Mouse (Mus musculus) ES-E14 (cell line): ENCODE measurements around the gene Sash1.

ENCODE experiments used
- MAFK ChIP-seq: IDR thresholded peaks from 2 replicates; pipeline ENCODE4 v1.6.1; 2014; ENCODE audit warnings: mild to moderate bottlenecking, low read depth, low read length, inconsistent platforms; ENCODE audit not compliant: insufficient read depth
- ZNF384 ChIP-seq: IDR thresholded peaks from 2 replicates; pipeline ENCODE4 v1.6.1; 2012; ENCODE audit warnings: low read depth, low read length, inconsistent platforms

DNA sequence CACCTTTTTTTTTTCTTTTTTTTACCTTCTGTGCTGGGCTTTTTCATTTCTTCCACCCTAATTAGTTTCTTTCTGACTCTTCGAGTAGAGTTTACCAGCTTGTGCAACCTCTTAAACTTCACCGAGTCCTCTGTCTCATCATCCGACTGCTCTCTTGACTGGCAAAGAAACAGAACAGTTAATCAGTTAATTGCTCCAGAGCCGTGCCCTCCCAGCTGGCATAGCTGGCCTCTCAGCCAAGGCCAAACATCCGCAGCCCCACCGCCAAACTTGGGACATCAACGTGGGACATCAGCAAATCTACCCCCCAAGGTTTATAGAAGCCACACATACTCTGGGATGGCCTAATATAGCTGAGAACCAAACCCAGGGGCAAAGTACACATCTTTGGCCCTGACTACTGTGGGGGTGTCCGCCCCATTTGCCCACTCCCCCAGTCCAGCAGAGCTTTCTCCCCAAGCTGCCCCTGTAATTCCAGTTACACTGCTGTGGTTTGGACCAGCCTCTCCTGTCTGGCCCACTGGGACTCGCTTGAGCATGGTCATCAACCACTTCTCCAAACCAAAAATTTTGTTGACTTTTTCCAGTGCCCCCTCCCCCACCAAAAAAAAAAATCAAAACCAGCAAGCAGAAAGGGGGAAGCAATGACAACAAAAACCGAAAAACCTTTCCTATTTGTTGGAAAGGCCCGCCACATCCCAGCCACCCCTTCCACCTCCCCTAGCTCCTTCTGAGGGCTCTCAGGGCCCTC is 129.1 kb downstream of the Sash1 start:
- TF ChIP-seq MAFK (no peak), ZNF384 (no peak)
